Mouse (Mus musculus): ENCODE results near the gene Pccb.

Pccb gene

DNA sequence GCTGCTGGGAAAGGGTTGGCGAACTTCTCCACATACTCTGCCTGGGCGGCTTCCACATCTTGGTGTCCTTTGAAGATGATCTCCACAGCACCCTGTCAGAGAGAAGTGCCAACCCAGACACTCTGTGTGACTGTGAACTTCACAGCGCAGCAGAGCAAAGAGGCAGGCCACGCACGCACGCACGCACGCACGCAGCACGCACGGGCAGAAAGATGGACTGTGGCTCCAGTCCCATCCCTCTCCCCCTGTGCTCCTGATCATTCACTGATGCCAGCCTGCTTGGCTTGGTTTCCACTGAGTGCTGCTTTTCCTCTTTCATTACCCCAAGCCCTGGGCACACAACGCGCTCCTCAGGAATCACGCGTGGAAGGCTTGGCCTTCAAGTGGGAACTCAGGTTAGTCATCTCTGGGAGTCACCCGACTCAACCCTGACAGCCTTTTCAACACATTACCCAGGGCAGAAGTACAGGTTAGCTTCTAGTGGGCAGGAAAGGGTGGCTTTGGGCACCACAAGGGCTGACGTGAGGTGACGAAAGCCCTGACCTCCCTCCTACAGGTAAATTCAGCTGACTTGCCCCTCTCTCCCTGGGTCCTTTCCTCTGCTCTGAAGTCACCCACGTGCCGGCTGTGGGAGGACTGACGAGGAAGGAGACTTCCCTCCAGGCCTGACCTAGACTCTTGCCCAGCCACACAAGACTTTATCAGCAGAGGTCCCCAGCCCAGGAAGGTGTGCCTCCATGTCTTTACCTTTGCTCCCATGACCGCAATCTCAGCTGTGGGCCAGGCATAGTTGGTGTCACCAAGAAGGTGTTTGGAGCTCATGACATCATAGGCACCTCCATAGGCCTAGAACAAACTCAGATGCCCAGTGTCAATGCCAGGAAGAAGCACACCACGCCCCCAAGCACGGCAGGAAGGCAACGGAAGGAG lies 50.1 kb downstream of the Pccb start:
- WGBS: 93% methylated on average over 25 of the region's 25 CpGs

DNA sequence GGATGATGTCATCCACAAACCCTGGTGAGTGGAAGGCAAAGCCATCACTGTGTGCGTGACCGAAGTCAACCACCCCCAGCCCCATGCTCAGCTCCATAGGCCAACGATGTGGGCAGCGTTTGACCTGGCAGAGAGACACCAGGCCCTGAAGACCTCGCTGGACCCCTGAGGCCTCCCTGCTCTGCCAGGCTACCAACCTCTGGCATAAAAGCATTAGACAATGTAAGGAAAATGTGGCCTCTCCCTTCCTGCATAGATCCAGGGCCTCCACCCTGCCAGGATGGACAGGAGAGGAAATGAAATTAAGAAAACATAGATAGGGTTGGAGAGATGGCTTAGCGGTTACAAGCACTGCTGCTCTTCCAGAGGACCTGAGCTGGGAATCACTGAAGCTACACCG lies 51.9 kb downstream of the Pccb start:
- 87% methylated on average over 7 of the region's 7 CpGs for WGBS

DNA sequence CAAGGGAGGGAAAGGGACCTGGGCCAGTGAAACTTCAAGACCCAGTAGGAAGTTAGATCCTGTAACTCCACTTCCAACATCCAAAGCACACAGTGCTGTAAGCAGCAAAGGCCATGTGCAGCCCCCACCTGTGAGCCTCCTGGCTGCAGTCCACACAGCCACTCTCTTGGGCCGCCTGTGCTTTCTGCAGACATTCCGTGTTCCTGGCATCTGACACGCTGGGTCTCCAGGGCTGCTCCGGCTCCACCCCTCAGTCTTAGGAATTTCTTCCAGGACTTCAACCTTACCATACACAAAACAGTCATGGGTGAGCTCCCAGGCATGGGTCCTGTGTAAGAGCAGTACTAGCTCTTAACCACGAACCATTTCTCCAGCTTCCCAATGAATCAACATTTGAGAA lies 55.4 kb downstream of the Pccb start:
- 72% methylated on average over 5 of the region's 5 CpGs for WGBS

DNA sequence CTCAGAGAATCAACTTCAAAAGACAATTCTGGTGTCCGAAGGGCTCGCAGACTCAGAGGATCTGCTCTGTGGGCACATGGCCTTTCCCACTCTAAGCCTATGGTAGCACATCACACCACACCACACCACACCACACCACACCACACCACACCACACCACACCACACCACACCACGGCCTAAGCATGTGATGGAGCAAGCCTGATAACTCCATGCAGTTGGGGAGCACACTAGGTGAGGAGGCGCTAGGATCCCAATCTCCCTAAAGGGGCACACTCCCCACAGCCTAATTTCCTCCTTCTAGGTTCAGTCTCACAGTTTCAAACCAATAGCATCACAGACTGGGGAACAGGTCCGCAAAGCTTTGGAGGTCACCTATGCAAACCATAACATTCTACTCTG lies 56.0 kb downstream of the Pccb start:
- WGBS: over 99% methylated on average over 5 of the region's 5 CpGs

GRCm38 (mm10) chr9:100969461-100969860 lies 65.2 kb downstream of the Pccb start:
- WGBS: 99% methylated on average over 2 of the region's 2 CpGs

DNA sequence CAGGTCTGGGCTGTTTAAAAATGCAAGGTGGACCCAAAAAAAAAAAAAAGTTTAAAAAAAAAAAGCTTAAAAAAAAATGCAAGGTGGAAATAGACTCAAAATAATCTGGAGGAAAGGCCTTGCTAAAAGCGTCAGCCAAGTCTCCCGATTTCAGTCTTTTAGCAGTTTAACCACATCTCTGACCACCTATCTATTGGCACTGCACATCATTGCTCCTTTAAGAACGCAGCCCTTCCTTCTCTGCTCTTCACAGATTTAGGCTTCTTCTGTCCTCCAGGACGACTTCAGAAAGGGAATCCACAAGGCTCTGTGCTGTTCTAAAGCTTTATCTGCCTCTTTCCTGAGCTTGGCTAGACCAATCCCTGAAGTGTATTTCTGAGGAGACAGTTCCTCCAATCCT lies 70.6 kb downstream of the Pccb start:
- 57% methylated on average over 4 of the region's 4 CpGs for WGBS

DNA sequence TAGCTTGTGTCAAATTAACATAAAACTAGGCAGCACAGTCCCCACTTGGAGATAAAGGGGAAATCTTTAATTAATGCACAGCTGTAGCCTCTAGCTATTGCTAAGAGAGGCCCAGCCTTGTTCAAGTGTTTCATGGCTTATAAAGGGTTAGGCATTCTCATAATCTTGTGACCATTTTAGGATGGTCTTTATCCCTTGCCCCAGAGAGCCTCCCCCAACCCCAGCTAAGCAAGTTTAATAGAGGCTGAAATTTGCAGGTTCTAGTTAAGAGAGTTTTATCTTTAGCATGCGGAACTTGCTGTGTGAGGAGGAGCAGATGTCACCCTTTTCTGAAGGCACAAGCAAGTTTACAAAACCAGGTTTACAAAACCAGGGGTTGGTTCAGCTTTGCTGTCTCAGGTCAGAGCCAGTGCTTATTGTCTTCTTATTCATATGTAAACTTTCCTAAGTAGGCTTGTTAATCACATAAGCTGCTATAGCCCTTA lies 71.2 kb downstream of the Pccb start:
- WGBS: 54% methylated on average over 1 of the region's 1 CpGs

DNA sequence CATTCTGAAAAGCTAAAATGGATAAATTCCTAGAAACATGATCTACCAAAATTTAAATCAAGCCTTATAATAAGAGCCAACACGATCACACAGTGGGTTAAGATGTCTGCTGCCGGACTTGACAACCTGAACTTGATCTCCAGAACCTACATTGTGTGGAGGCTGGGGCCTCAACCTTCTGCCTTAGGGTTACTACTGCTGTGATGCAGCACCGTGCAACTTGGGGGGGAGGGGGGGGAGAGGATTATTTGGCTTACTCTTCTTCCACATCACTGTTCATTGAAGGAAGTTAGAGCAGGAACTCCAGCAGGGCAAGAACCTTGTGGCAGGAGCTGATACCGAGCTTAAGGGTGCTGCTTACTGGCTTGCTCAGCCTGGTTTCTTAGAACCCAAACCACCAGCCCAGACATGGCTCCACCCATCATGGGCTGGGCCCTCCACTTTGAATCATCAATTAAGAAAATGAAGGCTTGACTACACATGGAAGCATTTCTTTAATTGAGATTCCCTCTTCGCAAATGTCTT lies 71.7 kb downstream of the Pccb start:
- 52% methylated on average over 5 of the region's 5 CpGs for WGBS

DNA sequence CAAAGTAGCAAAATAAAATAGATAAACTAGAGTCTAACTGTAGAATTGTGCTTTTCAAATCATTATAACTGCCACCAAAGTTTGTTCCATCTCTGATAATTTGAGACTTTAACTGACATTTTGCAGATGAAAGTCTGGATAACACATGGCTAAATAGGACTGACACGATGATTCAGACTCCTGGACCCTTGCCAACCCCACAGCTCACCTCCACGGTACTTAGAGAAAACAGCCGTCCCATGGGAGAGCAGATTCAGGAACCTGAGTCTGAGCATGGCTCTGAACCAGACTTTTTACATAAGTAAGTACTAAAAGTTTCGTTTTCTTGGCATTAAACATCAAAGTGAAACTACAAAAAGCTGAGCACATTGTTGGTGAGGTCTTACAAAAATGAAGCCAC lies 83.2 kb downstream of the Pccb start:
- 33% methylated on average over 4 of the region's 4 CpGs for WGBS

DNA sequence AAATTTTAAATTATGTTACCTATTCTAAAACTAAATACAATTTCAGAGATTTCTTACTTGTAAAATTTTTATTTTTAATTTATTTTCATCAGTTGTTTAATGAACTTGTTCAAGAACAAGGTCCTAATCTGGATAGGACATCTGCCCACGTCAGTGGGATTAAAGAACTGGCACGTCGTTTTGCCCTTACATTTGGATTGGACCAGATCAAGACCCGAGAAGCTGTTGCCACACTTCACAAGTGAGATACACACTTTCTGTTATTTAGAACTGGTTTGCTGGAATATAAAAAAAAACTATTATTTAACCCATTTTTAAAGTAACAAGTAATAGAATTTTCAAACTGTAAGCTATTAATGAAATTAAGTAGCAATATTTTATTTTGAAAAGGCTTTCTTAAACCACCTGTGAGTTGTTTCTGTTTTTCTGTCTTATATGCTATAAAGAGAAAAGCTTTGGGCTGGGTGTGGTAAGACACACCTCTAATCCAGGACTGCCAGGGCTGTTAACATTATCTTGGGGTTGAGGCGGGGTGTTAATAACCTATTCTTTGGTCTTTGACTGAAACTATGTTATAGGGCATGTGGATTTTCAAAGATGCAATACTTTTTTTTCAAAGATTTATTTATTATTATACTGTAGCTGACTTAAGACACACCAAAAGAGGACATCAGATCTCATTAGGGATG lies 89.9 kb downstream of the Pccb start:
- 98% methylated on average over 5 of the region's 5 CpGs for WGBS

DNA sequence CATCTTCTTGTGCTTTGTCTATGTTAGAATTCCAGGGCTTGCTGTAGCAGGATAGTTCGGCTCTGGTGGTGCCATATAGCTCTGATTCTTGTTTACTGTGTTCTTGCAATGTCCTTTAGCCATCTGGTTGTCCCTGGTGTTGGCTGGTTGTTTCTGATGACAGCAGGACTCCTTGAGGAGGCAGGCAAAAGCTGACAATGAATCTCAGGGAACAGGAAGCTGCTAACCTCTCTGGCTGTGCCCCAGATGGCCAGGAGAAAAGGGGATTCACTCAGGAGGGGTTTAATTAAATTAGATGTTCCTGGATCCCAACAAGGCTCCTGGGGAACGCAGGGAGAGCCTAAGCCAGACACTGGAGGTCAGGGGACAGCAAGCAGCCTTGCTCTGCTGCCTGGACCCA lies 92.7 kb downstream of the Pccb start:
- WGBS: 68% methylated on average over 2 of the region's 2 CpGs
